Mouse (Mus musculus): Measurements from ENCODE around the gene Il17c.

DNA sequence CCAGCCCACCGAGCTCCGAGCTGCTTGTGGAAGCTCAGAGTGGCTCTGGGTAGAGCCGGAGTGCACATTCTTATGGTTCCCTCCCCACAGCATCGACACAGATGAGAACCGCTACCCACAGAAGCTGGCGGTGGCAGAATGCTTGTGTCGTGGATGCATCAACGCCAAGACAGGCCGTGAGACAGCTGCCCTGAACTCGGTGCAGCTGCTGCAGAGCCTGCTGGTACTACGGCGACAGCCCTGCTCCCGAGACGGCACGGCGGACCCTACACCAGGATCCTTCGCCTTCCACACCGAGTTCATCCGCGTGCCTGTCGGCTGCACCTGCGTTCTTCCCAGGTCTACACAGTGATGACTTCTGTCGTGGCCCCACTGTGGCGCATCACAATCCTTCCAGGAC lies 1.4 kb downstream of the Il17c start:
- TF ChIP-seq CTCF (IDR thresholded peaks at IDR 0.05; ENCODE audit: borderline replicate concordance, control insufficient read depth, extremely low read depth, insufficient read depth, low read length, poor library complexity) (no peak), POLR2A (IDR thresholded peaks at IDR 0.05; ENCODE audit: control insufficient read depth, extremely low read depth, insufficient read depth, low read length, poor library complexity) (no peak)

All from thymus, adult 2 months (tissue).